Mouse (Mus musculus): Measurements from ENCODE around the gene Lzts2.
"Not testable (repeated sequence)": the region's sequence is repeated elsewhere in the genome, so short reads cannot be mapped to it uniquely, and the experiment has no call there.

The Lzts2 gene

GRCm38 (mm10) chr19:45025937-45026568 is 11.8 kb downstream of the Lzts2 start:
- no peak for DNase-seq (ENCODE audit: low spot score)

DNA sequence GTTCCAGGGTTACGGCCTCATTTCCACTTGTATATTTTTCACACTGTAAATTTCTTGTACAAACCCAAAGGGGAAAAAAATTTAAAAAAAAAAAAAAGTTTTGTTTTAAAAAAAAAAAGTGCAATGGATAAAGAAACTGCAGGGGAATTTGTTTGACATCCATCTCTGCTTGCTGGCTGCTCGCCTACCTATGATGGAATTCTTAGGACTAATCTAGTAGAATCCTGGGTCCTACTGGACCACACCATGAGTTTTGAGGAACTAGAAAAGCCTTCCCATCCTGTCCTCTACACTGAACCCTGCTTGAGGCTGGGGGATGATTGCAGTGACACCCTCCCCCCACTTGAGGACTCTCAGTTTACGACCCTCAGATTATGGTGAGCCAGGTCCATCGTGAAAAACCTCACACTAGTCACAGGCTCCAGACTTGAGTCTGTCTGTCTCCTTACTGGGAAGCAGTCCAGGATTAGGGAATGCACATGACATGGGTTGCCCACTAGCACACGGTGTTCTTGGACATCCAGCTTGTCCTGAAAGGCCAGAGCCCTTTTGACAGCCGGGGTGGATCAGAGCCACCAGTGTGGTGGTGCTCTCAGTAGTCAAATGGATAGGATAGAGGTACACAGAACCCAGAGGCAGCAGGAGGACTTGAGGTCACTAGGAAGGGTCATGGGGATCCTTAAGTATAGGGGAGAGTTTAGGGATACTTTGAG is 12.9 kb downstream of the Lzts2 start:
- no peak for DNase-seq (ENCODE audit: low spot score)

DNA sequence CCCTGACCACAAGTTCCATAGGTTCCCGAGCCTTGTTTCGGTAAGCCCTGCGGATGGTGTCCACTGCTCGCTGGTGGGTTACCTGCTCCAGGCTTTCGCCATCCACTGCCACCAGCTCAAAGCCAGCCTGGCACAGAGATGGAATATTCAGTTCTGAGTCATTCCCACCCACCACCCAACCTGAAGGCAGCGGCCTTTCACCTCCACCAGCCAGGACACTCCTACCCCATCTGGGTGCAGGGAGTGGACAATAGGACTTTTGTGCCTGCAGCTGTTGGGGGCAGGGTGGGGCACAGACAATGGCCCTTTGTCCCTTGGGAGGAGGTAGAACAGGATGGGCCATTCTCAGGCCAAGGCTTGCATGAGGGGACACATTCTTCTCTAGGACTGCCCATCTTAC is 13.6 kb downstream of the Lzts2 start:
- DNase-seq (ENCODE audit: low spot score), result no peak

GRCm38 (mm10) chr19:45028746-45029145 is 14.5 kb downstream of the Lzts2 start:
- no peak for DNase-seq (ENCODE audit: low spot score)

DNA sequence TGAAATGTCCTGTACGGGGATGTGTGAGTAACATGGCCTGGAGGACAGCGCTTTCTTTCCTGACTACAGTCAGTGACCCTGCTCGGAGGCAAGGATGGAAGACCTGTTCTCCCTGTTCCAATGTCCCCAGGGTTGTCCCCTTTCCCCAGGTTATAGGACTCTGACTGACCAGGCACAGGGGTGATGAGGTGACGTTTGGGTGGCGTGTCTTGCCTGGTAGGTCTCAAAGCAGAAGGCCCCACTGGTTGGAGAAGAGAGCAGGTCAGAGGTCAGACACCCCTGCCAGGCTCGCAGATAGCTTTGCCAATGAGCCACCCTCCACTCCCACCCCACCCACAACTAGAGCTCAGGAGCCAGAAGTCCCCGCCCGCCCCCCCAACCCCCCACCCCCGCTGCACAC is 15.4 kb downstream of the Lzts2 start:
- DNase-seq (ENCODE audit: low spot score), result no peak

DNA sequence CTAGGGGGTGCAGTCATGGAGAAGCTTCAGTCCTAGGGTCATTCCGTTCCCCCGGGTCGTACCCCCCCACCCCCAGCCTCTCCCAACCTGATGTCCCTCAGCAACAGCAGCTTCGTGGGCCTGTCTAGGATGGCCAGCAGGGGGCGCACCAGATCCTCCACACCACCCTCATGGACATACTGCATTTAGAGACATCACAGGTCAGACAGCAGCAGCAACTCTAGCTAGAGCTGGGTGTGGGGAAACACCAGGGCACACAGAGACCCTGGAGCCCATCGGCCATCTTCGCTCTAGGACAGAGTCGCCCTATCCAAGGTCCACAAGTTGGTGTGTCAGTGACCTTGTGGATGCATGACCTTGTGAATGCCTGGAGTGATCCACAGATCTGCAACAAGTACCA is 15.9 kb downstream of the Lzts2 start:
- DNase-seq (ENCODE audit: low spot score), result peak; percentile 59

GRCm38 (mm10) chr19:45030746-45031693 is 16.8 kb downstream of the Lzts2 start:
- DNase-seq (ENCODE audit: low spot score), result peak; percentile 82

GRCm38 (mm10) chr19:45031780-45032179 is 17.6 kb downstream of the Lzts2 start:
- peak; percentile 74 for DNase-seq (ENCODE audit: low spot score)

DNA sequence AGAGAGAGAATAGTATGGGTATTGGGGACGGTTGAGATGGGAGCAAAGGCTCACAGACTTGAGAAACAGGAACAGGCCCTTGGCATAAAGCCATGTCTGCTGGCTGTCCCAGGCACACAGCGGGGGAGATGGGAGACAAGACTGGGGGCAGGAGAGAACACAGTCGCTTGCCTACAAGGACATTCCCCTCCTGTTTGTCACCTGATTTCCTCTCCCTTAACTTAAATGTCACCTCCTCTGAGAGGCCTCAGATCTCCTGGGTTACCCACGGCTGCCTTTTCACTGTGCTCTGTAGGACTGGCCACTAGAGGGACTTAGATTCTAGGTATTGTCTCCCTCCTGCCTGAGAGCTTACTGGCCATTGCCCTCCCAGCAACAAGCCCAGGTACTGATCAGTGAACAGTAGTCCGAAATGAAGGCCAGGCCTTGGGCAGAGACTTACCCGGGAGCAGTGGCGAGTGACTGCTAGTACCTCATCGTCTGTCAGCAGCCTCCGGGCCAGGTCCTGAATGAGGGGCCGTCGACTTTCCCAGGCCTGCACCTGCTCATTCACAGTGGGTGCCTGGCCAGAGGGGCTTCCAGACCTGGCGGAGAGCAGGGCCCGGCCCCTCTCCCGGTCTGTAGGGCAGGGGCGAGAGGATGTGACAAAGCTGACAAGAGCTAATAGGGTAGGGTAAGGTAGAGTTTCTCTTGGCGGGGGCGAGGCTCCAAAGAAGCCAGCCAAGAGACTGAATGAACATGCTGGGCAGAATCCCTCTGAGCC is 18.5 kb downstream of the Lzts2 start:
- no peak for DNase-seq (ENCODE audit: low spot score)

DNA sequence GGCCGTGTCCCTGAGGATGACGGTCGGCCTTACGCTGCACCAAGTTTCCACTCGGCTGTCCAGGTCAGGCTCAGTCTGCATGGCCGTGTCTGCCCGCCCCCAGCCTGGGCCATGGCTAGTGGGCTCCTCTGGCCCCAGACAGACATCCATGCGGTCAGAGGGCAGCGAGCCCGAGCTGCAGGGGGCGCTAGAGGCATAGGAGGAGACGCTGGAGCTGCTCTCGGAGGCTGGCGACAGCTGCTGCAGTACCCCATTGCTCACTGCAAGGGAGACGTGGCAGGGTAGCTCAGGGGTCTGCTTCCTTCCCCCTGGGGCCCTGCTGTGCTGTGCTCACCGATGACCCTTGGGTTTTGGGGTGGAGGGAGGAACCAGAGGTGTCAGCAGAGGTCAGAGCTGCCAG is 22.7 kb downstream of the Lzts2 start:
- DNase-seq (ENCODE audit: low spot score), result no peak

DNA sequence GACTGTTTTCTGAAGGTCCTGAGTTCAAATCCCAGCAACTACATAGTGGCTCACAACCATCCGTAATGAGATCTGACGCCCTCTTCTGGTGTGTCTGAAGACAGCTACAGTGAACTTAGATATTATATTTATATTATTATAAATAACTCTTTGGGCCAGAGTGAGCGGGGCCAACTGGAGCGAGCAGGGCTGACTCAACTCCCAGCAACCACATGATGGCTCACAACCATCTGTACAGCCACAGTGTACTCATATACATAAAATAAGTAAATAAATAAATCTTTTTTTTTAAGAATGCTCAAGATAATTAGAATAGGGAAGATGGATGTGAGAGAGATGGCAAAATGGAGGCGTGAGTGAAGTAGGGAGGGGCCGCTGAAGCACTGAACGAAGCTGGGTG is 24.0 kb downstream of the Lzts2 start:
- not testable (repeated sequence) for DNase-seq (ENCODE audit: low spot score)

GRCm38 (mm10) chr19:45040214-45040613 is 26.0 kb downstream of the Lzts2 start:
- DNase-seq (ENCODE audit: low spot score), result no peak

GRCm38 (mm10) chr19:45044389-45044927 is 30.2 kb downstream of the Lzts2 start:
- no peak for DNase-seq (ENCODE audit: low spot score)

- DNase-seq (ENCODE audit: low spot score), result no peak
Measured at GRCm38 (mm10) chr19:45045236-45045635, 31.0 kb downstream of the Lzts2 start.

GRCm38 (mm10) chr19:45045651-45046050 is 31.4 kb downstream of the Lzts2 start, which contains the start of gene Pdzd7:
Pdzd7 (minus strand) TSS chr19:45045717.
- no peak for DNase-seq (ENCODE audit: low spot score)

DNA sequence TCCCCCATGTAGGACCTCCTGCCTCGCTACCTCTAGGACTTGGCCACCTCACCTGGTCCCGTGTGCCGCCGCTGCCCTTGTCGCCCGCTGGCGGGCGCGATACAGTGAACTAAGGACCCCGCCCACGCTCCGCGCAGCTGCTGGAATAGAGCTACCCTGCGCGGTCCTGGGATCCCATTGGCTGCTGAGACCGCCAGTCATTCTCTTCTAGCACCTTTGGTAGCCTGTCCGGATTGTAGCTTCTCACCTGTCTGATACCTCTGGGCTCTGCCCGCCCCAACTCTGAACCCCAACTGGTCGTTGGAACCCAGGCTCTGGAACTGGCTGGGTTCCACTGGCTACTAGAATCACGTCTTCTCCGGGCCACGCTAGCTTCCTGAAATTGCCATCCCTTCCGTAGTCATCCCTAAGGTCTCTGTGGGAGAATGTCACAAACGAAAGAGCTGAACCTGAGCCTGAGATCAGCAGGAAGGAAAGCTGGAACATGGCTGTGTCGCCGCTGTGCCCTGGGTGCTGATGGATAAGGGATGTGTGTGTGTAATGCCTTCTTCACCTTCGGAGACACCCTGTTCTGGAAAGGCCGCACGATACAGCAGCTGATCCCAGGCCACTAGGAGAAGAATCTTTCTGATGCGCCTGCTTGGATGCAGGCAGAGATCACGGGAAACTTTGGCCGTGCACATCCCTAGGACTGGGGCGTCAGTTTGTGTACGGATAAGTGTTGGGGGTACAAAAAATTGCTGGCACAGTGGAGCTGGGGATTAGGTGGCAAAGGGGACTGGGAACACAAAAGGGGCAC is 32.5 kb downstream of the Lzts2 start:
- DNase-seq (ENCODE audit: low spot score), result peak; percentile 67

DNA sequence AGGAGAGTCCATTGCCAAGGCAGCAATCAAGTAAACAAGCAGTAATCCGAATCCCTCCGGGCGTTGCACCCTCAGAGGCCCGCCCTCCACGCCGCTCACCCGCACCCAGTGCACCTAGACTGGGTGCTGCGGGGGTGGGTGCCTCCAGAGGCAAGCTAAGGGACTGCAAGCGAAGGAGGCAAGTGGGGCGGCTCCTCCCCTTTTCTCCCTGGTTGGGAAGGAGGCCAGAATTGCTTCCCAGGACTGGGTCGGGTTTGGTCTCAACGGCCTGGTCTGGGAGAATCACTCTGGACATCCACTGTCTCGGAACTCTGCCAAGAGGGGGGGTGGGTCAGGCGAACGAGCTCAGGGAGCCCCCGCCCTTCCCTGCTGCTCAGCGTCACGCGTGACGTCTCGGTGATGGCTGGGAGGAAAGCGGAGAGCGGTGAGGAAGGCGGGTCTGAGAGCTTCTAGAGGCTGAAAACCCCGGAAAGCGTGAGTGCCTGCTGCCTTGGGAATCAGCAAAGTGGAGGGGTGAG is 33.3 kb downstream of the Lzts2 start, which contains the start of gene Sfxn3:
TSS of gene Sfxn3 (plus strand) at position 87 of the 518 bp plus-strand sequence.
- DNase-seq (ENCODE audit: low spot score), result peak; percentile 74

- DNase-seq (ENCODE audit: low spot score), result no peak
Measured at GRCm38 (mm10) chr19:45047935-45048643, 33.9 kb downstream of the Lzts2 start.

DNA sequence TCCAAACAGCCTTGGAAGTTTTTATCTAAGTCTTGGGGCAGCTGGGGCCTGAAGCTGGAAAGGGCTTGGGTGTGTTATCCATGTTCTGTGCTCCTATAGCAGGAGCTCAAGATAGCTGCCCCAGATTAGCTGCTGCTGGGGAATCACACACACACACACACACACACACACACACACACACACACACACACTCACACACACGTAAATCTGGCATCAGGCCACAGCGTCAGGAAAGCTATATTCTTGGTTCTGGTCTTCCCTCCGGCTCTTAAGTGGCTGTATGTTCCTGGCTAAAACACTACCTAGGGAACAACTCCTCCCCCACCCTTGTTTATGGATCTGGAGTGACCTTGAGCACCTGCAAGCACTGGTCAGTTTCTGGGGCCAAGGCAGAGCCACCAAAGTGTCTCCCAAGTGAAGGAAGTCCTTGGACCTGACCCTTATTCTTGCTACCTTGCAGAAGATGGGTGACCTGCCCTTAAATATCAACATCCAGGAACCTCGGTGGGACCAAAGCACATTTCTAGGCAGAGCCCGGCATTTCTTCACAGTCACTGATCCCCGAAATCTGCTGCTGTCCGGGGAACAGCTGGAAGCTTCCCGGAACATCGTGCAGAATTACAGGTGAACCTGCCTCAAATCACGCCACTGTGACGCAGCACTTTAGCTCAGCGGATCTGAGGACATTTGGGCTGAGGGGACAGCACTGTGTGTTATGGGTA is 34.6 kb downstream of the Lzts2 start:
- no peak for DNase-seq (ENCODE audit: low spot score)

Measured in c-Kit-positive CD71-positive TER-119-positive erythroid progenitor cells, embryonic 14.5 days (primary cell).